Mouse (Mus musculus) lung, adult 18-20 months (tissue): ENCODE results near the gene Nckipsd.

Experiments used
- DNase-seq, 2 experiments: peaks; one replicate each; pipeline ENCODE4 v3.0.0; 2022; ENCODE audit warnings: mixed read lengths in 2 of 2

The Nckipsd gene

DNA sequence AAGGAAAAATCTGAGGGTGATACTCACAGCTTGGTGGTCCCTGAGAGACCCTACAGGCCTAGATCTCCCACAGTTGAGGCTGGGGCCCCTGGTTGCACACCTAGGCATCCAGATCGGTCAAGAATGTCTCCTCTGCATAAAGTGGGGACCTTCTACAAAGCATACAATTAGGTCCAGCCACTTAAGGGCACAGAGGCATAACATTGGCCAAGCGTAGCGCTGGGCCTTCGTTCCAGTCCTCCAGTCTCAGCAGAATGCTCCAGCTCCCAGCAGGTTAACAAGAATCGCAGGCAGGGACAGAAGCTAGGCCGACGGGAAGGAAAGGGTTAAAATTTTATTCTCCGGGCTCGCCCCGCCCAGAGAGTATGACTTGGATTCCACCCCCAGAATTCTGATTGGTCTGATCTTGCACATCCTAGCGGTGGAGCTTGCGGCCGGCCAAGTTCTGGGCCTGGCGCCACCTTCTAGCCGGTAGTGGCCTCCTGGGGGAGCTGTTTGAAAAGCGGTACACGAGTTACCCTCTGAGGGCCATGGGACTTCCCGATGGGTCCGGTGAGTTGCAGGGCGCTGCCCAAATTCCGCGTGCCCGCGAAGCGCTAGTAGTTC, 45.6 kb downstream of the Nckipsd start:
- DNase-seq: peak; percentile 95 to 96

DNA sequence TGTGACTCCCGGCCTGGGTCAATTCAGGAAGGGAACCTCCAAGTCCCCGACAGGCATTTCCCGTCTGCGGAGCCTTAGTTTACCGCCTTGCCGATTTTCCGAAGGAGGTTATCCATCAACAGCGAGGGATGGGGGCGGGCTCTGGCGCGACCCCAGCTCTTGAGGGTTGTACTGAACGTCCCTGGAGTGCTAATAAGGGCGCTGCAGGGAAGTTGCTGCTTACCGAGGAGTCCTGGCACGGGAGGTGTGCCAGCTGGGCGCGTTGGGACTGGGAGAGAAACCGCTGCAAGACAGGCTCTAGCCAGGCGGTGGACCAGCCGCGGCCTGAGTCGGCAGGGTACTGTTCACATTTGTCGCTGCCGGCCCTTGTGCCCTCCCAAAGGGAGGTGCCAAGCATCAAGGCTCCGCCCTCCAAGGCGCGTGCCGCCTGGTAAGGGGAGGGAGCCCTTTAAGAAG, 46.1 kb downstream of the Nckipsd start:
- peak; percentile 90 to 92 for DNase-seq

- no peak for DNase-seq
These were observed 47.2 kb downstream of the Nckipsd start for GRCm38 (mm10) chr9:108855335-108855734.

DNA sequence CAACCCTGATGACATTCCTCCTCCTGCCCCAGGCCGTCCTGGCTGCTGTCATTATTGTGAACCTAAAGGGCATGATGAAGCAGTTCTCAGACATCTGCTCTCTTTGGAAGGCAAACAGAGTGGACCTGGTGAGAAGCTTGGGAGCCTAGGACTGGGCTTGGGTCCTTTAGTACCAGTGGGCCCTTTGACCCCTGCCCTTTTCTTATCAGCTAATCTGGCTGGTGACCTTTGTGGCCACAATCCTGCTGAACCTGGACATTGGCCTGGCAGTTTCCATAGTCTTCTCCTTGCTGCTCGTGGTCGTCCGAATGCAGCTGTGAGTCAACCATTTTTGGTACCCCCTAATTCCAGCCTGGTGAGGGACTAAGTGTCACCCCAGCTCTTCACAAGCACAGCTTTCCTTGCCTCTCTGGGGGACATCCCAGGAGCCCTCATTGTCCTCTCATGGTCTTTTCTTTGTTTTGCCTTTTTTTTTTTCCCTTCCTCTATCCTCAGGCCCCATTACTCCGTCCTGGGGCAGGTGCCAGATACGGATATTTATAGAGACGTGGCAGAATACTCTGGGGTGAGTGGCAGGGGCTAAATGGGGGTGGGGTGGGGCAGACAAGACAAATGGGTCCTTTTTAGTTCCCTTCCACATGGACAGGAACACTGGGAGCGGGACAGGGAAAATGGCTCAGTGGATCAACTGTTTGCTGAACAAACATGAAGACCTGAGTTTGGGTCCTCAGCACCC, 50.8 kb downstream of the Nckipsd start:
- no peak for DNase-seq
